Mouse (Mus musculus) olfactory bulb, adult 2 months (tissue): ENCODE data around the gene Hist1h3d.
"Not testable (repeated sequence)": the region's sequence is repeated elsewhere in the genome, so short reads cannot be mapped to it uniquely, and the experiment has no call there.

Source experiments
- CTCF ChIP-seq: fragments of 200-500 bp; IDR thresholded peaks from 2 replicates; pipeline ENCODE4 v1.5.1; 2012; ENCODE audit warnings: low read depth, mild to moderate bottlenecking, low read length, moderate library complexity; ENCODE audit not compliant: insufficient read depth
- POLR2A ChIP-seq: fragments of 200-500 bp; IDR thresholded peaks from 2 replicates; pipeline ENCODE4 v1.6.1; 2012; ENCODE audit warnings: mild to moderate bottlenecking, low read depth, low read length, moderate library complexity; ENCODE audit not compliant: insufficient read depth

DNA sequence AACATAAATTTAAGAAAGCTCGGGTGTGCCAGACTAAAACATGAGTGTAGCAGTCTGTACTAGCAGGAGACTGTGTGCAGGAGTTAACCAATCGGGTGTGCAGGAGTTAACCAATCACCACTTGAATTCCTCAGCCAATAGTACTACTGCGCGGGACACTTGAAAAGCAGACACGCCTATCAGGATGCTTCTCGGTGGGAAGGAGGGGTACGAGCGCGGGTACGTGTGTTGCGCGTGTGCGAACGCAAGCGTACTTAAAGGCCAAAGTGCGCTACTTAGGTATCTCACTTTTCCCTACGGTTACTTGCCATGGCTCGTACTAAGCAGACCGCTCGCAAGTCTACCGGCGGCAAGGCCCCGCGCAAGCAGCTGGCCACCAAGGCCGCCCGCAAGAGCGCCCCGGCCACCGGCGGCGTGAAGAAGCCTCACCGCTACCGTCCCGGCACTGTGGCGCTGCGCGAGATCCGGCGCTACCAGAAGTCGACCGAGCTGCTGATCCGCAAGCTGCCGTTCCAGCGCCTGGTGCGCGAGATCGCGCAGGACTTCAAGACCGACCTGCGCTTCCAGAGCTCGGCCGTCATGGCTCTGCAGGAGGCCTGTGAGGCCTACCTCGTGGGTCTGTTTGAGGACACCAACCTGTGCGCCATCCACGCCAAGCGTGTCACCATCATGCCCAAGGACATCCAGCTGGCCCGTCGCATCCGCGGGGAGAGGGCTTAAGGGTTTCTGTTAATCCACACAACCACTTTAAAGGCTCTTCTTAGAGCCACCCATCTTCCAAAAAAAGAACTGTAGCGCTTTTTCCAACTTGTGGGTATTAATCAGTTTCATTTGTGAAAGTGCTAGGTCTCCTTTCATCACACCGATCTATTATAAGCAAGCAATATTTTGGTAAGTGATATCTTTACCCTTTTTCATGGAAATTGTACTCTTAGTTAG lies 40.2 kb upstream of the Hist1h3d start, which contains the start of gene Hist1h3g:
- not testable (repeated sequence) for TF ChIP-seq CTCF, POLR2A
